Mouse (Mus musculus) cortical plate, adult 2 months (tissue): ENCODE data around the gene Slc35c1.

ENCODE experiments used
- CTCF ChIP-seq: fragments of 200-500 bp; IDR thresholded peaks from 2 replicates; pipeline ENCODE4 v1.5.1; 2011; ENCODE audit warnings: mild to moderate bottlenecking, control low read depth, low read length; ENCODE audit not compliant: insufficient read depth; ENCODE audit errors: extremely low read depth
- POLR2A ChIP-seq: fragments of 200-500 bp; IDR thresholded peaks from 2 replicates; pipeline ENCODE4 v1.6.1; 2011; ENCODE audit warnings: mild to moderate bottlenecking, low read length, control low read depth; ENCODE audit not compliant: insufficient read depth; ENCODE audit errors: extremely low read depth

GRCm38 (mm10) chr2:92426426-92426825, 33.9 kb downstream of the Slc35c1 start:
- no peak for TF ChIP-seq POLR2A
- TF ChIP-seq CTCF = no peak
